Mouse (Mus musculus) CD8-positive naive resting alpha-beta T cell, adult 2 months (primary cell): ENCODE measurements around the gene Rin3.

Source experiments
- DNase-seq, 2 experiments: peaks; one replicate each; pipeline ENCODE4 v3.0.0; 2022; ENCODE audit warnings: low read depth in 2 of 2, low spot score in 2 of 2

The Rin3 gene

DNA sequence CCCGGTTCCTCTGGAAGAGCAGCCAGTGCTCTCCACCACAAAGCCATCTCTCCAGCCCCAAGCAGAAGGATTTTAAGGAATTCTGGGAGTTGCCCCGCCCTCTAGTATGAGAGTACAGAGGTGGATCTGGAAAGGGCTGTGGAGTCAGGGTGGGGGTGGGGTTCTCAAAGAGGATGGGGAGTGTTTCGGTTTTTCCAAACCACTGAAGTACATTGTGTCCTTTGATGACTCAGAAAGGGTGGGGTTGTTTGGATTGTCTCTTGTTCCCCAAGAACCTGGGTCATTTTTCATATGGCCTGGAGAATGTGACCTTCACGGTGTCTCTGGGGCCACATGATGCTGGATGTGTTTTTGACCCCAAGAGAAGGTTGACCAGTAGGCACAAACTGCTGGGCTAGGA, 45.2 kb downstream of the Rin3 start:
- no peak for DNase-seq

DNA sequence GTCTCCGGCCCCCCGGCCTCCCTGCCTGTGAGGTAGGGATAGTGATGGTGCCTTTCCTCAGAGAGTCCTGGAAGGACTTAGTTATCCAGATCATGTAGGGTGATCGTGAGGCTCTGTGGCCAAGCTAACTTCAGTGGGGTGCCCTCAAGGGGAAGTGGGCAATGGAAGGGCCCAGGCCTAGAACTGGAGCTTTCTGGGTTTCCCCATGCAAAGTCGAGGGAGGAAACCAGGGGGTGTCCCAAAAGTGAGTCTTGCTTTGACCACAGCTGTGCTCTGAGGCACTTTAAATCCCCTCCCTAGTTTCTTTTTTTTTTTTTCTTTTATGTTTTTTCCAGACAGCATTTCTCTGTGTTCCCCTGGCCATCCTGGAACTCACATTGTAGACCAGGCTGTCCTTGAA, 47.3 kb downstream of the Rin3 start:
- DNase-seq, result no peak

DNA sequence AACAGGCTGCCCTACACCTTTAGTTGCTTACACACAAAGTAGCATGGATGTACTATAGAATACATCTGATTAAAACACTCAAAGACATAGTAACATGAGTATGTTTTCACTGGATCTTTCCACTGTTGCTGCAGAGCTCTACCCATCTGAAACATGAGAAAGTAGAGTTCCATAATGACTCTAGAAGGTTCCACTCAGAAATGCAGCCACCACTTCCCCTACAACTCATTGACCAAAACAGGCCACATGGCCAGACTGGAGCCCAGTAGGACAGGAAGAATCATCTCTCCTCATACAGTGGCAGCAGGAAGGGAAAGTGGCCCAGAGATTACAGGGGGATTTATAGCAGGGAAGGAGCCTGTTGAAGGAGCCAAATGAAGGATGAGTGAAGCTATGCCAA, 47.9 kb downstream of the Rin3 start:
- DNase-seq, result no peak

DNA sequence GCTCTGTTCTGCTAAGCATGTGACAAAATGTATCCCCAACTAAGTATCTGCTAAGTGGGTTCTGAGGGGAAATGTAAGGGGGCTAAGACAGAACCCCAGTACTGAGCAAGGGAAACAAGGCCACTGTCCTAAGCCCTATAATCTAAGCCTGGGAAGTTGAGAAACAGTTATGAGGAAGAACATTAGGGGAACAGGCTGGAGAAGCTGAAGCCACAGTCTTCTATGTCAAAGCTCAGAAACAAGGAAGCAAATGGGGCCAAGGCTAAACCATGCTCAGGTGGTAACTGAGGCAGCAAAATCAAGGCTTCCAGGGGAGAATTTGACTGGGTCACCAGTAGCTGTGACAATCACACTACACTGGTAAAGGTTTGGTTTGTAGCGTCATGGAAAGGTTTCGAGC, 50.3 kb downstream of the Rin3 start:
- DNase-seq, result no peak

DNA sequence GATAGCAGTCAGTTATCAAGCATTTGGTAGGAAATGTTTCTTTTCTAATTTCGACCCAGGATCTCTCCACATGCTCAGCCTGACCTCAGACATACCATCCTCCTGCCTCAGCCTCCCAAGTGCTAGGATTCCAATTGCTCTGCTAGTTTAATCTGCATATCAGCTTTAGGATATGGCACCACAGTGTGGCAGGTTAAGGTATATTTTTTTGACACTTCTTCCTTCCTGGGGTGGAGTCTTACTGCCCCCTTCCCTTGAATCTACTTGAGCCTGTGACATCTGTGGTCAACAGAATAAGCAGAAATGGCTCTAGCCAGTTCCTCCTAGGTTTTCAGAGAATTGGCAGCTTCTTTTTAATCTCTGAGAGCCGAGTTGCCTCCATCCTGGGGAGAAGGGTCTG, 56.2 kb downstream of the Rin3 start:
- DNase-seq, result no peak

DNA sequence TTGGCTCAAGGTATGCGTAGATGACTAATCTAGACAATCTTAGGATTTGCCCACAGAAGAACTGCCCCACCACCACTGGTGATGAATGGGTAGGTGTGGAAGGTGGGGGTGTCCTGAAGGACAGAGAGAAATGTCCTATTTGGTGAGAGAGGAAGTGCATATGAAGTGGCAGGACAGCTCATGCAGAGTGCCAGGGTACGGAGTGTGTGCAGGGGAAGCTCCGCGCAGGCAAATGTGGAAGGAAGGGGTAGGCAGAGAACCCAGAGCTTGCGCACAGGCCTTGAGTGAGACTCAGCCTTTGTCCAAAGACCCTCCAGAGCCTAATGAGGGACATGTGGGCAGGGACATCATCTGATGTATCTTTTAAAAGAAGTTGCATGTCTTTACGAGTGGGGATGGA, 57.6 kb downstream of the Rin3 start:
- DNase-seq, result no peak

DNA sequence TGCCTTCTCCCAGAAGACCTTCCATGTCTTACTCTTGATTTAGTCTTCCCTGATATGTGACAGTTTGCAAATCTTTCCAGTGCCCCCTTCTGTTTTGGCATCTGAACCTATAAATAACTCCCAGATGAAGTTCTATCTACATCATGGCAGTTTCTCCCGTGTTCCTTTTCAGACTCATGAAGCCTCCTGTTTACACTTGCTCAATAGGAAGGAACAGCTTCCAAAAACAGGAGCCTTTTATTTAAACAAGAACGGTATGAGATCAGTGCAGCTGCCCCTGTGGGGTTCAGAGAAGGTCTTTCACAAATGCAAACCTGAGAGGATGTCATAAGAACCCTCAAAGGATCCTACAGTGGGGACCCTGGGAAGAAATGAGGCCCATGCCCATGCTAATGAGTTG, 59.3 kb downstream of the Rin3 start:
- no peak for DNase-seq

DNA sequence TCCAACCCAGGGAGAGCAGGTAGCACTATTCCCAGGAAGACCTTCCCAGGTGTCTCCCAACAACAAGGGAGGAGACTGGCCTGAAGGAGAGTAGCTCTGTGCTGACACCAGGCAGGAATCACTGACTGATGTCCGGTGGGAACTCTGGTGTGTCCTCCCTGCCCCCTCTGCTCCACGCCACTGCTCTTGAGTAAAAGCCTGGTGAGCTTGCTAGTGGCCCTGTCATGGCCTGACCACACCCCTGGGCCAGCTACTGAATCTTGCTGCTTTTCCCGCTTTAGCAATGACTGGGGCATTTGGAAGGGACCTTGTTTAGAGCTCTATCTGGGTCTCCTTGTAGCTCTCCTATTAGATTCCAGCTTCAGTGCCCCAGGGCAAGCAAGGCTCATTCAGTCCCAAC, 59.8 kb downstream of the Rin3 start:
- DNase-seq, result no peak

DNA sequence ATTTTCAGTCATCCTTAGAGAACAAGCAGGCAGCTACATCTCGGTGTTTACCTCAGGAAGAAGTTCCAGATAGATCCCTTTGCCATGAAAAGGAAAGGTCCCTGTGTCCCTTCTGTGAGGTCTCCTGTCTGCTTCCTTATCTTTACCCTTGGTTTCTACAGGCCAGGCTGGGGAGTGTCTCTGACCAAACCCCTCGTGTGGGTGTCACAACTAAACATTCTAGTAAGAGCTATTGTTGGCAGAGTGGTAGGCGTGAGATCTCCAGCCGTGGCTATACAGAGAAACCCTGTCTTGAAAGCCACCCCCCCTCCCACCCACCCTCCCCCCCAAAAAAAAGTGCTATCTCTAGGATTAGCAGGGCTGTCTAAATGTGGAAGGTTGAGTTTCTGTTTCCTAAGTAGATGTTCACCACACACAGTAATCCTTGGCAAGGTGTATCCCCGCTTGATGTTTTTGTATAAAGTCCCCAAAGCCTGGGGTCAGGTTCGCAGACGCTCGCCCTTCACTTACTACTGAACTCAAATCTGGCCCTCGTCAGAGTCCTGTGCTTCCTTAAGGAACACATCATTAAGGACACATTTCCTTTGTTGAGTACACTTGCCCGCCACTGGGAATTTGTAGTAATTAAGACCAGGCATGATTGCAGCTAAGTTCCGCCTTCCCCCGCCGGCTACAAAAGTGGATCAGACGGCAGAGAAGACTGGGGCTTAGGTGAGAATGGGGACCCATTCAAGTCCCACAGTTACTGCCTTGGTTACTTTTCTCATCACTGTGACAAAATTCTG, 62.4 kb downstream of the Rin3 start:
- DNase-seq, result no peak

DNA sequence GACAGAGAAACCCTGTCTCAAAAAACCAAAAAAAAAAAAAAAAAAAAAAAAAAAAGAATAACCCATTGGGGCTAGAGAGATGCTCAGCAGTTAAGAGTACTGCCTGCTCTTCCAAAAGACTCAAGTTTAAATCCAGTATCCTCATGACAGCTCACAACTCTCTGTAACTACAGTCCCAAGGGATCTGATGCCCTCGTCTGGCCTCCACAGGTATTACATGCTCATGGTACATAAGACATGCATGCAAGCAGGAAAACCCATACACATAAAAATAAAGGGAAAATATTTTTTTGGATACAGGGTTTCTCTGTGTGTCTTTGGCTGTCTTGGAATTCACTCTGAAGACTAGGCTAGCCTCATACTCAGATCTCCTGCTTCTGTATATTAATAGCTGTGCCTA, 63.7 kb downstream of the Rin3 start:
- peak; percentile 36 to 70 for DNase-seq

DNA sequence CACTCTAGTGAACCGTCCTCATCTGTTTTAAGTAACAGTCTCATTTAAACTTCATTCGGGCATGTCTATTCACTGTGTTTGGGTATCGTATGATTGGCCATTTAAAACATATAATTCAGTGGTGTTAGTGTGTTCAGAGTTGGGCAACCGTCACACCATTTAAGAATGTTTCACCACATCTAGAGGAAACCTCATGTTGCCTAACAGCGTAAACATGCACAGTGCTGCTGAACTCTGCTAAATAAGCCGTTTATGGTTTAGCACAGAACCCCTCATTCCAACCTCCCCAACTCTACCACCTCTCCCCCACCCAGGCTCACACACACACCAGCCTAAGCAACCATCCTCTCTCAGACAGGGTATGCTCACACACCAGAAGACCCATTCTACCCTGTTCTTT, 65.6 kb downstream of the Rin3 start:
- DNase-seq, result no peak

DNA sequence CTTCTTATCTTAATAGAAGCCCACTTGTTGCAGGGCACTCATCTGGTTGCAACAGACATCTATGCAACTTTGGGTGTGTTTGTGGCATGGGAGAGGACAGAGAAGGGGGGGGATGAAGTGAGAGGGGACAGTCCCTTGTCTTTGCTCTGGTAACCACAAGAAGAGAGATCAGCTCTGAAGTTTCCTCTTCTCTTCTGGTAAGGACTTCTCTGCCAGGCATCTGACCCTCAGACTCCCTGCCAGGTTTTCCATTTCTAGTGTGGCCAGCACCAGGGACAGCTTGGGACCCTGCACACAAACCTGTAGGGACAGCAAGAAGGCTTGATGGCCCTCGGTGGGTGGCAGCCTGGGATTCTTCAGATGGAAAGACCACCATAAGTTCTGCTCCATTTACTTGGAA, 68.1 kb downstream of the Rin3 start:
- DNase-seq, result no peak

DNA sequence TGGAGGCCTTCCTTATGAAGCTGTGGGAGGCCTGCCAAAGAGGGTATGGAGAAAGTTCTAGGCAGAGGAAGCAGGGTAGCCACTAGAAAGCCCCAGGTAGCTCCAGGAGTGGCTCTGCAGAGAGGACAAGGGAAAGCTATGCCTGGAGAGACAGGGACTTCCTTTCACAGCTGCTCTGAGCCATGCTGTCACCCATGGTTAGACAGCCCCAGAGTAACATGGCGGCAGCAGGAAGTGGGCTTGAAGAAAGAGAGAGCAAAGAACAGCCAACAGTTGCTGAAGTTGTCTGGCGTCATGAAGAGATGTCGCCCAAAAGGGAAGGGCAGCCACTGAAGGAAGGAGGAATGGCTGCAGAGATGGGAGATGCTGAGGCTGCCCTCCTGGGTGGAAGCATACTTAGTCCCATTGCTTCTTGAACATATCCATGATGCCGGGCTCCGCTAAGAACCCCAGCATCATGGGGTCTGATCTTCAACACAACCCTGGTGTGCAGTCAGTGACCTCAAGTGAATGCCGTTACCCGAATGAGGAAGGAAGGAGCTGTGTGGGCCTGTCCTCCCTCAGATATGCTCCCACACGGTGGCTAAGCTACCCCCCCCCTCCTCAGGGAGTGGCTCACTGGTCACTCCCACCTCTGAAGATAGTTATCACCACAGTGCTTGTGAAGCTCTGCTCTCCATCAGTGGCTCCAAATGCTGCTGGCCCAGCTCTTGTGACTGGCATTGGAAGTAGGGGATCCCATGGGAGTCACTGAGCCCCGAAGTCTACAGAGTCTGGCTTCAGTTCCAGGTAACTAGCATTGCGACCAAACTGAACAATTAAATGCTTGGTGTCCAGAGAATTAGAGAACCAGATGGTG, 71.5 kb downstream of the Rin3 start:
- DNase-seq, result no peak

DNA sequence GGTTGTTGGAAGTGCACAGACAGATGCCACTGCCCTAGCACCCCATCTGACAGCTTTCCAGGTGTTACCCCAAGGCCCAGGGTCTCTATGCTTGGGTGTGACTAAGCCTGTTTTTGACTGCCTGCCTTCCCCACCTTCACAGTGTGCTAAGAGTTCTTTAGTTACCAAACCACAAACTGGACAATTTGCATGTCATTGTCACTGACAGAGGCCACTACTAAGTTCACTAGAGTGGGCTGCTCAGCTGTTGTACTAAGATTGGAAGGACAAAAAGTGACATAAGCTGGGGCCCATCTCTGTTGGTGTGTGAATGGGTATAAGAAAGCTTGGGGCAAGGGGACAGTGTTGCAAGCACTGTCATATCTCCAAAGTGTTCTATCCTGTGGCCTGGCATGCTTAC, 72.9 kb downstream of the Rin3 start:
- no peak for DNase-seq

DNA sequence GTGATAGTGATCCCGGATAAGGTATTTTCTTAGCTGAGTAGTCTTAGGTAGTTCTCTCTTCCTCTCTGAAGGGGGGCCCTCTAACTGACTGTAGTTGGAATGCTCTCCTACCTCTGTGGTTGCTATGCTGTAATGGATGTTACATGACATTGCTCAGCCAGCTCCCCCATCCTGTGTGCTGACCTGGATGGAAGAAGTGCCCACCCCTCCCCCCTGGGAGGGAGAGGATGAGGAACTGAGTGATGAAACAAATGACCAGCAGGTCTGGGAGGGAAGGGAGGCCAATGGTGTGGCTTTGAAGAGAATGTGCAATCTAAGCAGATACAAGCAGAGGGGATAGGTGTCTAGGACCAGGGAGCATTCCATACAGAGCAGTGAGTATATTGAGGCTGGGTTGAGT, 73.9 kb downstream of the Rin3 start:
- no peak for DNase-seq

DNA sequence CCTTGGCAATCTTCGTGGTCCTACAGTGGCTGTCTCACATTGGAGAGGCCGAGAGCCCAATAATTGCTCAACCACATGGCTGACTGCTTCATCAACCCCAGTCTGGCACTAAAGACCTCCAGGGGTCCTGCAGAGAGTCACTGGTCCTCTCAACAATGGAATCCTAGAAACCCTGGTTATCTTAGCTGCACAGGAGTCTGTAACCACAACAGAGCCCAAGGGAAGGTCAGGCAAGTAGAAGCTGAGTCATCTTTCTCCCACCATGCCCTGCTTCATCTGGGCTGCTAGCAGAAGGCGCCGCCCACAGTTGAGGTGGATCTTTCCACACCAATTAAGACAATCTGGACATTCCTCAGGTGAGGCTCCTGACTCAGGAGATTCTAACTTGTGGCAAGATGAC, 76.5 kb downstream of the Rin3 start:
- DNase-seq, result no peak

DNA sequence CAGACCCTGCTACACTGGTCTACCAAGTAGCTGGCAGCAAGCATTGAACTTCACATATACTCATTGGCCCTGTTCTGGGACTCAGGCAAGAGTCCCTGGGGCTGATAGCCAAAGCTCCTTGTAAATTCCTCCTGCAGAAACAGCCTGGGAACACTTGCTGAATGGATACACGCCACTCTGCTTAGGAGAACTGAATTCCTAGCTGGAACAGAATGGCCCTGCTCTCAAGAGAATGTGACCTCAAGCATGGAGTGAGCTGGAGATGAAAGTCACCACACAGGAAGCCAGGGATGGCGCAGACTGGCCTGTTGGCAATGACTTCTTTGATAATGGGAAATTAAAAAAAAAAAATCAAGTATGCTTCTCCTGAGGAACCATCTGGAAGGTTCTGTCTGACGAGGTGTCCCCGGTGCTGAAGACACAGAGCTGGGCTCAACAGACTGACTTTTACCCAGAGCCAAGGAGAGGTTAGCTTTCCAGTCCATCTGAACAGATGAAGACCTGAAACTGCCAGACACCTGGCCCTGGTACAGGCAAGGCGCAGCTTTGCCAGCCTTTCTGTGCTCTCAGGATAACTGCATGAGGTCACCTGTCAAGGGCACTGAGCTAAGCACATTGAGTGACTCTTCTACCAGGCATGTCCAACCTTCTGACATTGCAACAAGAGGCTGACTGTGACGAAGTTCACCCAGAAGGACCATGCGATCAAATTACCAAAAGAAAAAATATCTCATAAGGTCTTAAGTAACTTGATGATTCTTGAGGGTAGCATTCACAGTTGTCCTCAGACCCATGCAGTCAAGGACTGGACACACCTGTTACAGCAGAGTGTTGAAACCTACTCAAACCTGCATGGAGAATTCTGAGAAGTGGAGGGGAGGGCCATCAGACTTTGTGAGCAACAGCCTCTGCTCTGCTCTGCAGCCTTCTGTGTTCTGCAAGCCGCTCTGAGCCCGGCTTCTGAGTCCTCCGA, 78.6 kb downstream of the Rin3 start:
- no peak for DNase-seq

DNA sequence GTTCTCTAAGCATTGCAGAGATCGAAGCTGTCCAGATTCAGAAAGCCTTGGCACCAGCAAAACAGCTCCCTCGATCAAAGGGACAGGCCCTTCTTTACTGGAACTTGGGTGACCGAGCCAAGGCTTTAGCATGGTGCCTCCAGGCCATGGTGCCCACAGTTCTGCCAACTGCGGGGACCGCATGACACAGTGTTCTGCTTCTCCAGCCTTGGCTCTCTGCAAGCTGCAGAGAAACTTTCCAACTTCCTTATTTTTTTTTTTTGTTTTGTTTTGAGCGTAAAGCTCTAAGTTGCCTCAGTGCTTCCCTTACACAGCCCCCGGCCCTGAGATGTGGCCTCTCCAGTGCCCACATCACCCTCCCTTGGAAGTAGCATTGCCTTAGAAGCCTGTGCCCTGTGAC, 82.2 kb downstream of the Rin3 start:
- no peak for DNase-seq

DNA sequence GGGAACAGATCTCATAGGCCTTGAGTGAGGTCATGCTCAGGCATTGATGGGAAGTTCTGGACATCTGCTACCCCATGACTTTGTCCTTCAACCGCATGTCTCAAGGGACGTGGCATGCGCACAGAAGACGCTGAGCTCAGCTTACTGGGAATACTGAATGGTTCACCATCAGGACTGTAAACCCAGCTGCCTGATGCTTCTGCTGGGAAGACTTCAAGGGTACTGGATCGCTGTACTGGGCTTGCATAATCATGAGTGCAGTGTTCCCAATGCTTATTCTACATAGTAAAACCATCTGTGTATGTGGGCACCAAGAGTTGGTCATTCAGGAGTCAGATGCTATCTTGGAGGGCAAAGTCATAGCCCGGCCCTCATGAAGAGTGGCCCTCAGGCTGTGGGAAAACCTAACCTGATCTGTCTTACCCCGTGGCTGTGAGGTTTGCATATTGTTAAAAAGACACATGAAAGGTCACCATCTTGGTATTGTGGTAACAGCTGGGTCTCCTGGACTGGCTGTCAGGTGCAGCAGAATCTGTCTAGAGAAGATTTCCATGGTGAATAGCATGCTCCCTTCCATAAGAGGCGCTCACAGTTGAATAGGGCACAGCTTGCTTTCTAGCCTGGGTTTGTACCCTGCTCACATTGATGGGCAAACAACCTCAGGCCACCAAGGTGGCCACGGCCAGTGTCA, 83.4 kb downstream of the Rin3 start:
- no peak for DNase-seq

DNA sequence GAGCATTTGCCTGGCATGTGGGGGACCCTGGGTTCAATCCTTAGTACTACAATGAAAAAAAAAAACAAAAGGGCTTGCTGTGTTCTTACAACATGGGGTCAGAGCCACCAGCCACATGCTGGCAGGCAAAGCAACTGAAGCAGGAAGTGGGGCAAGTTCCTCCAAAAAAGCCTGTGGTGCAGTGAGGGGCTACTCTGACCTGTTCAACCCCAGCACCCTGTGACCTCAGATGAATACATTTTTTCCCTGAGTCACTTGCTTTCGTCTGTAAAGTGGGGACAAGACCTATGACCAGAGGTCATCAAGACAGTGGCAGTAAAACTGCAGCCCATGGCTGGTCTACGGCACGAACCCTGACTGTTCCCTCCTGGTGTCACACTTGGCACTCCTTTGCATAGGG, 84.2 kb downstream of the Rin3 start:
- DNase-seq, result no peak

DNA sequence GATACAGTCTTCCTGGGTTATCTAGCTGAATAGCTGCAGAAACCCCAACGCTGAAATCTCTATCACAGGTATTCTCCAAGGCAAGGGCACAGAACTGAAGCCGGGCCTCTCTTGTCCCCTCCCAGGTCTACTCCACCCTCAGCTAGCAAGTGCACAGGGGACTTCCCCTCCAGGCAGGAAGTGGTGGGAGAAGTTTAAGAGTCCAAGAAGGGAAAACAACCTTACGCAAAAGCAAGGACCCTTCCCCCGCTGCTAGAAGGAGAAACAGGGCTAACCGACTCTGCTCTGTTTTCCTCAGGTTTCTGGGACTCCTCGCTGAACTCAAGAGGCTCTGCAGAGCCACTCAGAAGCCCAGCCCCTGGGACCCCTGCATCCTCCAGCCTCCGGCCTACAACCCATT, 85.2 kb downstream of the Rin3 start:
- DNase-seq, result peak; percentile 72 to 77
